Mouse (Mus musculus) fibroblast of lung, adult 2 months (primary cell): ENCODE data around the gene Ap2a1.

Source experiments
- DNase-seq: peaks from one replicate; pipeline ENCODE4 v3.0.0-alpha.2; 2011; ENCODE audit warnings: low read depth

The Ap2a1 gene

DNA sequence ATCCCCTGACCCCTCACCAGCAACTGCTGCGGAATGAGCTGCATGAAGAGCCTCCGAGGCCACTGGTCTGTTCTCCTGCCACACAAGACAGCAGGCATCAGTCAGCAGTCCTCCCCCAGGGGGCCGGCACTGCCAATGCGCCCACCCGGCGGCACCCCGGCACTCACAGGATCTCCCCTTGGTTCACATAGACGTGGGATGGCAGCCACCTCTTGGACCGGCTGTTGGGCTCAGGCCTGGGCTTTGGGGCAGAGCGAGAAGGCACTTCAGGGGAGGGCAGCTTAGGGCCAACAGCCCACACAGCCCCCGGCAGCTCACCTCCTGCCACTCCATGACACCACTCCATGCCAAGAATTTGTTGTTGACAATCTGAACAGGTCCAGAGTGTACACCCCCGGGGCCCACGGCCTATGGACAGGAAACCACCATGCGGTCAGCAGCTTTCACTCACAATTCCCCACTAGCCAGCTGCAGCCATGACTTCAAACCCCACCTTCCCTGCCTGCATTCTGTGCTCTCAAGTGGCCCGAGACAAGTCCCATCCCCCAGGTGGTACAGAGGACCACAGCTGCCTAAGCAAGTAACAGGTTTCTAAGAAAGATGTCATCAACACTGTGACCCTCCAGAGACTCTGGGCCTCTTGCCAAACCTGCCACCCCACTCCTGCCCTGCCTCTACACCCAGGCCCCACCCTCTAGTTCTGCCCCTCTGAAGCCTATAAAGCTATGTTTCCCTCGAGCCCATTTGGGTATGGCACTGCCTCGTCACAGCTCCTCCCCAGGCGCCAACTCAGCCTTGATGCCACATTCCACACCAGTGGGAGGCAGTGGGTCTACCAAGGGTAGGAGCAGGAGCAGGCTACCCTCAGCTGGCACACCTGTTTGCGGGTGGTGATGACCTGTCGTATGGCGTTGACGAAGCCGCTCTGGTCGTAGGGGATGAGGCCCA is 64.4 kb downstream of the Ap2a1 start:
- no peak for DNase-seq

DNA sequence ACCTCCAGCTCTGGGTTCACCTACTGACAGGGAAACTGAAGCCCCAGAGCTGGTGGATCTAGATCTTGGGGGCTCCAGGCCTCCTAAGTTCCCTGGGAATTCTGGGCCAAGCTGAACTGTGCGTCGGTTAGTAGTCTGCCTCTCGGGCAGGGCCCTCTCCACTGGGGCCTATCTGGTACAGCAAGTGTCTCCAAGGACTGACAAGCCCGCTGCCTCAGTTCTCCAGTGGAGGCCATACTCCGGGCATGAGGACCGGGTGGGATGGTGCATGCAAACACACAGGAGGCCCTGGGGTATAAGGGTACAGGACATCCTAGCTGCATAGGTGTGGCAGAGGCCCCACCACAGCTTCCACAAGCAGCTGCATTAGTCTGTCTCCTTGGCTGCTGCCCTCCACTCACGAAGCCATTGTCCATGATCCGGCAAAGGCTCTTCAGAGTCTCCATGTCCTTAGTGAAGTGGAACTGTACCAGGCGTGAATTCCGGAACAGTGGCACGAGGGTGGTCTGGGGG is 65.3 kb downstream of the Ap2a1 start:
- no peak for DNase-seq

DNA sequence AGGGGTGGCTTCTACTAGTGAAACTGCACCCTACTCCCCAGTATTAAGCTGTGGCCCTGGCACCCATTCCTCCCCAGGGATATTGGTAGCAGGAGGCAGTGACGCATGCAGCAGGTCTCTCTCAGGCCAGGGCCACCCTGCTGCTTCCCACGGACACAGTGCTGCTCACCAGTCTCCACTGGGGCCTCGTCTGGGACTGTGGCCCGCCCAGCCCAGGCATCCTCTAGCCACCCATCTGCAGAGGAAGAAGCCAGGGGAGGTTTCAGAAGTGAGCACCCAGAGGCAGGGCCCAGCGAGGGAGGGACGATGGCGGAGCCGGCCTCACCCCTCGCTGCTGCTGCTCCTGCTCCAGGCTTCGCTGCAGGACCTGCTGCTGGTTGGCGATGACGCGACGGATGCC is 66.1 kb downstream of the Ap2a1 start:
- no peak for DNase-seq

GRCm38 (mm10) chr7:44862434-44862833 is 66.9 kb downstream of the Ap2a1 start:
- DNase-seq = no peak

GRCm38 (mm10) chr7:44861429-44861816 is 67.9 kb downstream of the Ap2a1 start:
- DNase-seq = no peak

GRCm38 (mm10) chr7:44860576-44861428 is 68.5 kb downstream of the Ap2a1 start:
- DNase-seq = peak; percentile 31

DNA sequence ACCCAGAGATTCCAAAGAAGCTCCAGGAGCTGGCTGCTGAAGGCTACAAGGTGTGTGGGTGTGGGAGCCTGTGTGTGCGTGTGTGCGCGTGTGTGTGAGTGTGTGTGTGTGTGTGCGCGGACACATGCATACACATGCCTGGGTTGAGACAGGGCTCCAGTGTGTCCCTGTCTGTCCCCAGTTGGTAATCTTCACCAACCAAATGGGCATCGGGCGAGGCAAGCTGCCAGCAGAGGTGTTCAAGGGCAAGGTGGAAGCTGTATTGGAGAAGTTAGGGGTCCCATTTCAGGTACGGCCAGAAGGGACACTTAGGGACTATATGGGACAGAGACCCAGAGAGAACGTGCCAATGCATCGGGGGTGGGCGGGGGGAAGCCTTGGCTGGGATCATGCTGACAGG is 69.4 kb downstream of the Ap2a1 start:
- no peak for DNase-seq

- DNase-seq = no peak
Observed at GRCm38 (mm10) chr7:44857905-44858304, 71.4 kb downstream of the Ap2a1 start.

DNA sequence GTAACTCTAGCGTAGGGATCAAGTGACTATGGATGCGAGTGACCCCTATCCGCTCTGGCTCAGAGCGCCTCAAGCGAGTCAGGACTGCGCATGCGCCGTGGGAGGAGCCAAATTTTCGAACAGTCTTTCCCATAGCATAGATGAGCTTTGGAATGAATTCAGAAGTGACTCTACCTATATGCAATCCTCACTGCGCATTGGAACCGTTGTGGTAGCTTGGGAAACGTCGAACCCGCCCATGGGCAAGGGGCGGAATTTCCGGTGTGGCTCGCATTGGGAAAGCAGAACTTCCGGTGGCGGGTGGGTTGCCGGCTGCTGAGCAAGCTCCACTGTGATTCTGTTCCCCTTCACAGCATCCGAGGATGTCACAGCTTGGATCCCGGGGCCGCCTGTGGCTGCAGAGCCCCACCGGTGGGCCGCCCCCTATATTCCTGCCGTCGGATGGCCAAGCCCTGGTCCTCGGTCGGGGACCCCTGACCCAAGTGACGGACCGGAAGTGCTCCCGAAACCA is 72.2 kb downstream of the Ap2a1 start, which contains the start of gene Pnkp:
Pnkp (plus strand) TSS at position 98 of the 511 bp plus-strand sequence.
- DNase-seq = peak; percentile 62

- DNase-seq = no peak
Observed at GRCm38 (mm10) chr7:44856265-44856916, 72.9 kb downstream of the Ap2a1 start.

GRCm38 (mm10) chr7:44855036-44855435 is 74.3 kb downstream of the Ap2a1 start:
- no peak for DNase-seq

DNA sequence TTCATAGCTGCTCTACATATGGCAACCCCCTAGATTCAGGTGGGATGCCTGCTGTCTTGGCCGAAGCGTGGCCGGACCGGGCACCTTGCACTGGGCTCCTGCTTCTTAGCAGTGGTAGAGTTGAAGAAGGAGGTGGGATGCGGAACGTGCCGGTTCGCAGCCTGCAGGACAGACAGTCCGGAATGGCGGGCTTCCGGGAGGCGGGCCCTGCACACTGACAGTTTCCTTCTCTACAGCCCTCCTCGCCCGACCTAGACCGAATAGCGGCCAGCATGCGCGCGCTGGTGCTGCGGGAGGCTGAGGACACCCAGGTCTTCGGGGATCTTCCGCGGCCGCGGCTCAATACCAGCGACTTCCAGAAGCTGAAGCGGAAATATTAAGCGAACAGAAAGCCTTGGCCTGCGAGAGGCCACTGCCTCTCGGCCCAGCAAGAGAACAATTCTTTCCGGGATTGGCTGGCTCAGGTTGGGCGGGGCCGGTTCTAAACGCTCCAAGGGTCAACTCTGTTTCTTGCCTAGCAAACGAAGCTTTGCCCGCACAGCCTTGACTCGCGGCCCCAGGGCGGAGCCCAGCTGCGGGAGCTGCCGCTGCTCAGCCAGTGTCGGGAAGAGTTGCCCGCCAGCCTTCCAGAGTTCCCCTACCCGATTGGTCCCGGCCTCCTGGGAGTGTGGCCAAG is 74.8 kb downstream of the Ap2a1 start:
- peak; percentile 58 for DNase-seq

- no peak for DNase-seq
Observed at GRCm38 (mm10) chr7:44853596-44854355, 75.5 kb downstream of the Ap2a1 start.

GRCm38 (mm10) chr7:44853065-44853464 is 76.2 kb downstream of the Ap2a1 start:
- DNase-seq = no peak

GRCm38 (mm10) chr7:44852259-44853027 is 76.9 kb downstream of the Ap2a1 start:
- no peak for DNase-seq

DNA sequence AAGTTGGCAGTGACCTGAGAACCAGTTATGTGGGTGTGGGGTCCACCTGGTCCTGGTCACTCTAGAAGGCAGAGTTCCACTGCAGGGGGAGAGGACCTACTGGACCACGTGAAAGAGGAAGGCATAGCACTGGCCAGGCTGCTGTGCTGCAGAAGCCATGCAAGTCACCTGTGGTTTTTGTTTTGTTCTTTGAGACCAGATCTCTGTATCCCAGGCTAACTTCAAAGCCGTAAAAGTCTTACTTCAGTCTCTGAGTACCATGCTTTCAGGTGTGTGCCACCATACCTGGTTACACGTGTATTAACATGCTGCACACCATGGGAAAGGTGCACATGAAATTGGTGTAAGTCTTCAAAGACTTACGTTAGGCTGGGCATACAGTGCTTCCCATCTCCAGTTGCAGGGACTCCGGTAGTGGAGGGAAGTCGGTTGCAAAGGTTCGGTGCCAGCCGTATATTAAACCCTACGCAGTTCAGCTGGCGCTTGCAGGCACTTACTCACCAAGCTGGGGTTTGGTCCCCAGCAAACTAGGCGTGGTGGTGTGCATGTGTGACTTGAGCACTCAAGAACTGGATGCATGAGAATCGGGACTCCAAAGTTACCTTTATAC is 77.6 kb downstream of the Ap2a1 start:
- DNase-seq = no peak

- no peak for DNase-seq
Observed at GRCm38 (mm10) chr7:44850789-44851624, 78.3 kb downstream of the Ap2a1 start.
